Mouse (Mus musculus) olfactory bulb, adult 2 months (tissue): Measurements from ENCODE around the gene Cd3g.

Experiments
- CTCF ChIP-seq: fragments of 200-500 bp; IDR thresholded peaks from 2 replicates; pipeline ENCODE4 v1.5.1; 2012; ENCODE audit warnings: low read depth, mild to moderate bottlenecking, low read length, moderate library complexity; ENCODE audit not compliant: insufficient read depth
- POLR2A ChIP-seq: fragments of 200-500 bp; IDR thresholded peaks from 2 replicates; pipeline ENCODE4 v1.6.1; 2012; ENCODE audit warnings: mild to moderate bottlenecking, low read depth, low read length, moderate library complexity; ENCODE audit not compliant: insufficient read depth

DNA sequence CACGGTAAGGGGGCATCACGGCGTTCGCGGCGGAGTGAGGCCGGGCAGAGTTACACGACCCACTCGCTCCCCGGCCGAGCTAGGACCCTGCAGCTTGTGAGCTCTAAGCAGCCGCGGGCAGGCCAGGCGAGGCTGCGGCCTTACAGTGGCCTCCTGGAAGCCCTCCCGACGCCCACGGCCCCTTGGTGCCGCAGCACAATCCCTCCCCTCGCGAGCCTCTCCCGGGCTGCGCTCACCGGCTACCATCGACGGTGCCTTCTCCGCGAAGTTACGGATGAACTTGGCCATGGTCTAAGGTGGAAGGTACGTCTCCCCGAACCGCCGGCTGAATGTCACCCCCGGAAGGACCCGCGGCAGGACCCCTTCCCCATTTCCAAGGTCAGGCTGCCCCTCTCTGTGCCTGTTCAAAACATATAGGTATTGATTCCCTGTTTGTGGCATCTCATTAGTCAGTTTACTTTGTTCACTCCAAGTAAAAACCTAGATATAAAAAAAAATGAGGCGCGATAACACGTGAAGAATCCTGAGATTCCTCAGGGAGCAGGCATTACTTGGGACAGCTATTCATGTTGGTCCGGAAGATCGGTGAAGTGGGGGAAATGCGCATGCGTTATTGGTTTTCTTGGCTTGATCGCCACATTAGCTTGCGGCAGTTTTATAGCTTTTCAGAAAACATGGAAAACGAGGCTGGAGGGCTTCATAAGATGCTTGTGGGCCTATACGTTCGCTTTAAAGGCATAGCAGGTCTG lies 59.7 kb downstream of the Cd3g start, which contains the start of gene Atp5l:
- TF ChIP-seq CTCF (0 out of 2 replicates have a peak, but pooled peaks have one; percentile 8), POLR2A (peak; percentile 63)
